Comparison of ENCODE assay signal across 14 mouse cellular contexts in genomic region chr16:37943701-37944100, GRCm38 (mm10). TPM values are rescaled to one million over a fixed set of nuclear protein-coding genes. Genes with fewer than 3 reads are reported as not detected.
DNase-seq lines count a peak whose midpoint lies in the region; ATAC-seq and TF ChIP-seq lines count a peak whose summit lies in the region.
"Had no signal": no experiment of that assay in that cellular context is flagged by ENCODE, and none has a peak within 500 bp of the region (broad histone marks: within the 10 kb centered on the region; RNA-seq: fewer than 3 reads in every experiment).

No protein-coding gene starts in this region.

- H3K4me3 ChIP-seq in embryonic facial prominence, embryonic 14.5 days (ENCODE audit: low read depth, low read length) = no peak overlapping the region
- no peak overlapping the region for H3K4me3 ChIP-seq in midbrain, embryonic 14.5 days (replicated peaks; ENCODE audit: low read depth, low read length)
- H3K4me3 ChIP-seq in cerebellum, adult 2 months (replicated peaks; ENCODE audit: insufficient read depth, low read depth, low read length) = no peak overlapping the region
- H3K4me3 ChIP-seq: limb, embryonic 13.5 days had no signal

- no peak for TF ChIP-seq CTCF in cerebellum, adult 2 months (IDR thresholded peaks at IDR 0.05; ENCODE audit: borderline replicate concordance, insufficient read depth, low read depth, low read length)

- intact Hi-C loops in heart, postnatal 10 days (cut with DNase I) = loop anchor here (10.0 kb wide), 1 partner anchor 649 kb away; no protein-coding TSS in a partner anchor

- peak; percentile 11 to 34 for DNase-seq in heart, postnatal 10 days
- DNase-seq in heart, postnatal 4 days = no peak
- DNase-seq in NIH3T3 (ENCODE audit: low read depth) = peak; percentile 68
- DNase-seq in embryonic facial prominence, embryonic 14.5 days (ENCODE audit: low spot score) = peak; percentile 71
- peak; percentile 39 for DNase-seq in midbrain, embryonic 14.5 days
- no peak for DNase-seq in cerebellum, adult 2 months
- DNase-seq: adrenal gland, postnatal 14 days; gastrocnemius, postnatal 10 days; kidney, postnatal 14 days had no signal

- ATAC-seq in embryonic facial prominence, embryonic 14.5 days (ENCODE audit: low read depth) = no peak
- no peak for ATAC-seq in midbrain, embryonic 14.5 days (ENCODE audit: low FRiP score, low TSS enrichment)
- no peak for ATAC-seq in megakaryocyte progenitor cell, adult 5-6 weeks (replicated peaks; ENCODE audit: poor library complexity)
- ATAC-seq: inflammation-experienced regulatory T-cells, adult 6 months had no signal

- peak overlapping the region; percentile 4; the same call in 1 of the 2 replicates for H3K27ac ChIP-seq in embryonic facial prominence, embryonic 14.5 days (replicated peaks; ENCODE audit: low read depth, low read length)
- H3K27ac ChIP-seq in midbrain, embryonic 14.5 days (replicated peaks; ENCODE audit: low read depth, low read length) = no peak overlapping the region
- H3K27ac ChIP-seq in cerebellum, adult 2 months (ENCODE audit: insufficient read depth, low read length) = no peak overlapping the region
- H3K27ac ChIP-seq: limb, embryonic 13.5 days; stomach, postnatal 0 days had no signal

- H3K9ac ChIP-seq in embryonic facial prominence, embryonic 14.5 days (ENCODE audit: low read depth, low read length) = no peak overlapping the region
- H3K9ac ChIP-seq in midbrain, embryonic 14.5 days (replicated peaks; ENCODE audit: low read length) = no peak overlapping the region
- H3K9ac ChIP-seq: limb, embryonic 13.5 days had no signal

- H3K9me3 ChIP-seq in embryonic facial prominence, embryonic 14.5 days (ENCODE audit: control insufficient read depth, low read length) = no peaks in the 10 kb centered on the region
- no peaks in the 10 kb centered on the region for H3K9me3 ChIP-seq in midbrain, embryonic 14.5 days (ENCODE audit: control insufficient read depth, low read length)
- H3K9me3 ChIP-seq: limb, embryonic 13.5 days had no signal

- no peaks in the 10 kb centered on the region for H3K27me3 ChIP-seq in embryonic facial prominence, embryonic 14.5 days (replicated peaks; ENCODE audit: control insufficient read depth, insufficient read depth, low read length)
- no peaks in the 10 kb centered on the region for H3K27me3 ChIP-seq in midbrain, embryonic 14.5 days (ENCODE audit: control insufficient read depth, insufficient read depth, low read length)
- H3K27me3 ChIP-seq in cerebellum, adult 2 months (ENCODE audit: control insufficient read depth, insufficient read depth, low read length) = no peaks in the 10 kb centered on the region
- H3K27me3 ChIP-seq: CH12.LX; limb, embryonic 13.5 days had no signal

- peaks cover 7% of the 10 kb centered on the region; the same call in 1 of the 2 replicates for H3K4me1 ChIP-seq in embryonic facial prominence, embryonic 14.5 days (ENCODE audit: control insufficient read depth, insufficient read depth, low read length)
- H3K4me1 ChIP-seq in midbrain, embryonic 14.5 days (ENCODE audit: control insufficient read depth, insufficient read depth, low read length) = peaks cover 16% of the 10 kb centered on the region
- no peaks in the 10 kb centered on the region for H3K4me1 ChIP-seq in cerebellum, adult 2 months (ENCODE audit: control insufficient read depth, insufficient read depth, low read length)

- H3K36me3 ChIP-seq in embryonic facial prominence, embryonic 14.5 days (ENCODE audit: control insufficient read depth, insufficient read depth, low read length) = no peaks in the 10 kb centered on the region
- H3K36me3 ChIP-seq in midbrain, embryonic 14.5 days (ENCODE audit: control insufficient read depth, insufficient read depth, low read length) = no peaks in the 10 kb centered on the region
- H3K36me3 ChIP-seq: limb, embryonic 13.5 days had no signal

- TF ChIP-seq POLR2A in cerebellum, adult 2 months (IDR thresholded peaks at IDR 0.05; ENCODE audit: borderline replicate concordance, insufficient read depth, low read length) = no peak

- WGBS in embryonic facial prominence, embryonic 14.5 days = 15% methylated on average over 2 of the region's 2 CpGs
- WGBS in midbrain, embryonic 14.5 days = 60% methylated on average over 2 of the region's 2 CpGs
- 78% methylated on average over 2 of the region's 2 CpGs for WGBS in cerebellum, adult 2 months

- no peak overlapping the region; the same call in 1 of the 2 replicates for H3K4me2 ChIP-seq in embryonic facial prominence, embryonic 14.5 days (ENCODE audit: low read depth, low read length)
- H3K4me2 ChIP-seq in midbrain, embryonic 14.5 days (ENCODE audit: low read length) = no peak overlapping the region
- H3K4me2 ChIP-seq: limb, embryonic 13.5 days had no signal

RNA-seq across cellular contexts. Expression of gene Gpr156, which starts 27.4 kb away (rescaled TPM):
- total RNA-seq in heart, postnatal 10 days (2021) = under 1 TPM; 0.07 to 0.14 TPM
- total RNA-seq in heart, postnatal 4 days (2021) = under 1 TPM; 0.45 to 0.47 TPM
- 0.77 and 0.85 TPM in 2 replicates for polyA plus RNA-seq in embryonic facial prominence, embryonic 14.5 days (2014; fragmentation: Nextera tagmentation; extraction: Ambion mirVana)
- polyA plus RNA-seq in midbrain, embryonic 14.5 days (2014; fragmentation: Nextera tagmentation; extraction: Ambion mirVana) = 5.6 and 7.6 TPM in 2 replicates
- not detected in 2 replicates for total RNA-seq in megakaryocyte progenitor cell, adult 5-6 weeks (2015)
- total RNA-seq in megakaryocyte progenitor cell, adult 5-6 weeks (2017) = not detected in 2 replicates
- polyA plus RNA-seq in cerebellum, adult 2 months (2012; rRNA removed) = 0.51 and 0.54 TPM in 2 replicates
- polyA plus RNA-seq: inflammation-experienced regulatory T-cells, adult 6 months had no signal

Comparison
In these comparisons a context has a peak if more than half of its experiments do, and no peak if none do; other contexts are left out.
1. DNase-seq: peak in heart, postnatal 10 days (2 of 2), NIH3T3 (single experiment), embryonic facial prominence, embryonic 14.5 days (single experiment) and midbrain, embryonic 14.5 days (single experiment); none in heart, postnatal 4 days (single experiment) and cerebellum, adult 2 months (0 of 2).